Mouse (Mus musculus) brain, embryonic 14.5 days (tissue): Measurements from ENCODE around the gene Usp40.

Source experiments
- CTCF ChIP-seq: fragments of 200-500 bp; IDR thresholded peaks from 2 replicates; pipeline ENCODE4 v1.5.1; 2012; ENCODE audit warnings: inconsistent platforms, mild to moderate bottlenecking, moderate library complexity, borderline replicate concordance; ENCODE audit not compliant: insufficient read depth, insufficient read length; ENCODE audit errors: extremely low read depth
- POLR2A ChIP-seq: fragments of 200-500 bp; IDR thresholded peaks from 2 replicates; pipeline ENCODE4 v1.6.1; 2012; ENCODE audit warnings: mild to moderate bottlenecking, inconsistent platforms, borderline replicate concordance; ENCODE audit not compliant: poor library complexity, insufficient read depth, insufficient read length, severe bottlenecking; ENCODE audit errors: extremely low read depth

DNA sequence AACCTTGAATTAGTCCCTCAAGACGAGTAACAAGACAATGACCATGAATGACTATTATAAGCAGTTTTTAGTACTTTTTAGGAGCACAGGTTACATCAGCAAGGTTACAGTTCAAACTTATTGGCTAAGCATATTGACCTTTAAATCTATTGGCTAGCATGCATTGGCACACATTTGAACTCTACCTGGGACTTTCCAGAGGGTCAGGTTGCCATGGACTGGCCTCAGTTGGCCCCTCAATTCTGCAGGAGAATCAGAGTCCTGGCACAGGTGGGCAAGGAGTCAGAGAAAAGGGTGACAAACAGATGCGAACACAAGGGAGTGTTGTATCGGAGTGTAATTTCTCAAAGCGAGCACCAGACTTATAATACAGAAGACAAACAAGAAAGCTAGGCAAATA is 6.3 kb upstream of the Usp40 start:
- TF ChIP-seq CTCF (no peak), POLR2A (no peak)
